Mouse (Mus musculus) right cerebral cortex, postnatal 10 days (tissue): ENCODE measurements around the gene Gabbr1.
"Not testable (repeated sequence)": the region's sequence is repeated elsewhere in the genome, so short reads cannot be mapped to it uniquely, and the experiment has no call there.

ENCODE experiments used
- DNase-seq, 2 experiments: peaks; one replicate each; pipeline ENCODE4 v3.0.0; 2021; ENCODE audit warnings: low spot score in 2 of 2

The Gabbr1 gene

GRCm38 (mm10) chr17:37045611-37046311 is at the start of gene Gabbr1:
Gene Gabbr1, plus strand, starts transcription at chr17:37045966.
- DNase-seq, result peak; percentile 90 to 91

- peak; percentile 63 to 82 for DNase-seq
Measured at GRCm38 (mm10) chr17:36997033-36997735, 48.6 kb upstream of the Gabbr1 start.

GRCm38 (mm10) chr17:36998477-36998876 is 47.3 kb upstream of the Gabbr1 start:
- DNase-seq, result no peak

GRCm38 (mm10) chr17:37000863-37001262 is 44.9 kb upstream of the Gabbr1 start, which contains the start of gene Zfp57:
Gene Zfp57, plus strand, starts transcription at chr17:37001163.
- DNase-seq, result no peak

- DNase-seq, result peak; percentile 73 to 84
Measured at GRCm38 (mm10) chr17:37002364-37003330, 43.1 kb upstream of the Gabbr1 start.

GRCm38 (mm10) chr17:37003366-37003765 is 42.4 kb upstream of the Gabbr1 start:
- no peak for DNase-seq

- DNase-seq, result no peak
Measured at GRCm38 (mm10) chr17:37008161-37008560, 37.6 kb upstream of the Gabbr1 start.

- DNase-seq, result no peak
Measured at GRCm38 (mm10) chr17:37009460-37010042, 36.2 kb upstream of the Gabbr1 start.

GRCm38 (mm10) chr17:37011719-37012118 is 34.0 kb upstream of the Gabbr1 start:
- no peak for DNase-seq

- DNase-seq, result no peak
Measured at GRCm38 (mm10) chr17:37012141-37012540, 33.6 kb upstream of the Gabbr1 start.

GRCm38 (mm10) chr17:37016333-37016732 is 29.4 kb upstream of the Gabbr1 start:
- DNase-seq, result no peak

- DNase-seq, result peak in 1 of 2 experiments; percentile 41
Measured at GRCm38 (mm10) chr17:37018328-37018727, 27.4 kb upstream of the Gabbr1 start.

GRCm38 (mm10) chr17:37019242-37019641 is 26.5 kb upstream of the Gabbr1 start:
- not testable (repeated sequence) for DNase-seq

GRCm38 (mm10) chr17:37022628-37023576 is 22.9 kb upstream of the Gabbr1 start, which contains the start of gene Mog:
Gene Mog, minus strand, starts transcription at chr17:37023398.
- no peak for DNase-seq

- DNase-seq, result no peak
Measured at GRCm38 (mm10) chr17:37026425-37026824, 19.3 kb upstream of the Gabbr1 start.

GRCm38 (mm10) chr17:37027486-37027885 is 18.3 kb upstream of the Gabbr1 start:
- DNase-seq, result no peak

- no peak for DNase-seq
Measured at GRCm38 (mm10) chr17:37028212-37028611, 17.6 kb upstream of the Gabbr1 start.

- DNase-seq, result peak; percentile 96 to 97
Measured at GRCm38 (mm10) chr17:37028683-37029120, 17.1 kb upstream of the Gabbr1 start.

- DNase-seq, result no peak
Measured at GRCm38 (mm10) chr17:37029162-37029561, 16.6 kb upstream of the Gabbr1 start.
